Mouse (Mus musculus) midbrain, embryonic 13.5 days (tissue): ENCODE measurements around the gene Wdr48. TPM values are rescaled to one million over a fixed set of nuclear protein-coding genes. Genes with fewer than 3 reads are reported as not detected.

ENCODE experiments used
- ATAC-seq: fragments of 200-750 bp; cut with Nextera tagmentation; 2 replicates; pipeline ENCODE4 v1.8.0; 2017; ENCODE audit warnings: mild to moderate bottlenecking, moderate TSS enrichment, moderate library complexity
- H3K27ac ChIP-seq: fragments of 300-500 bp; sonication (generic); 2 replicates; pipeline ENCODE4 v1.5.1; 2015; ENCODE audit warnings: inconsistent platforms, mild to moderate bottlenecking, moderate library complexity
- H3K27me3 ChIP-seq: fragments of 300-500 bp; sonication (generic); 2 replicates; pipeline ENCODE4 v1.6.1; 2015; ENCODE audit warnings: mild to moderate bottlenecking, inconsistent platforms
- H3K36me3 ChIP-seq: fragments of 300-500 bp; sonication (generic); 2 replicates; pipeline ENCODE4 v1.6.1; 2015; ENCODE audit warnings: mild to moderate bottlenecking, inconsistent platforms
- H3K4me1 ChIP-seq: fragments of 300-500 bp; sonication (generic); replicated peaks from 2 replicates; pipeline ENCODE4 v1.6.1; 2015; ENCODE audit warnings: inconsistent platforms
- H3K4me2 ChIP-seq: fragments of 300-500 bp; sonication (generic); replicated peaks from 2 replicates; pipeline ENCODE4 v1.6.1; 2015; ENCODE audit warnings: moderate library complexity, mild to moderate bottlenecking, inconsistent platforms
- H3K4me3 ChIP-seq: fragments of 300-500 bp; sonication (generic); replicated peaks from 2 replicates; pipeline ENCODE4 v1.5.1; 2015; ENCODE audit warnings: mild to moderate bottlenecking, inconsistent platforms
- H3K9ac ChIP-seq: fragments of 300-500 bp; sonication (generic); replicated peaks from 2 replicates; pipeline ENCODE4 v1.6.1; 2015; ENCODE audit warnings: mild to moderate bottlenecking, inconsistent platforms
- H3K9me3 ChIP-seq: fragments of 300-500 bp; sonication (generic); 2 replicates; pipeline ENCODE4 v1.6.1; 2016; ENCODE audit warnings: mild to moderate bottlenecking, inconsistent platforms
- WGBS: fragments of 180-500 bp; shearing (Covaris S2); methylation state at CpG from one replicate; pipeline ENCODE4 v1.1.7; 2015; 5-methylcytosine and 5-hydroxymethylcytosine counted together
- polyA plus RNA-seq: library from polyadenylated mRNA; unstranded; fragments of >200 nt; fragmentation: Nextera tagmentation; extraction: Ambion mirVana; gene quantifications from 2 replicates; pipeline ENCODE4 v1.2.1, GENCODE M21; 2015

The Wdr48 gene
- polyA plus RNA-seq, 1 experiment from 2014 or later, result 74.5 TPM

DNA sequence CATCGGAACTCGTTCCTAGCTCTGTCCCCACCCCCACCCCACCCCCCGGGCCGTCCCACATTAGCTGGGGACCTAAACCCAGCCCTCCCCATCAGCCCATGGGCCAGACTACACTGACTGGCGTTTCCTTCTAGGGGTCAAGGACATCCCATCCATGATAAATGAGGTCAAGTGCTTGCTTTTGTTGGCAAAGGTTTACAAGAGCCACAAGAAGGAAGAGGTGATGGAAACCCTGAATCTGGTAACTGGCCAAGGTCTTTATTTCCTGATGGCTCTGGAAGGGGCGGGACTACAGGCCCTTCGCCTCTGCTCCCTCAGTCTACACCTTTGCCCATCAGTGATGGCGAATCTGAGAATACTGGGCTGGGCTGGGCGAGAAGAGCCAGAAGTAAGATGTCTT is 64.2 kb downstream of the Wdr48 start:
- Histone ChIP-seq H3K9me3 (no peaks in the 10 kb centered on the region), H3K27me3 (0 out of 2 replicates have a peak, but pooled peaks cover 4% of the 10 kb centered on the region), H3K36me3 (no peaks in the 10 kb centered on the region), H3K4me1 (0 out of 2 replicates have a peak, but pooled peaks cover 5% of the 10 kb centered on the region), H3K27ac (no peak overlapping the region), H3K4me3 (no peak overlapping the region), H3K4me2 (no peak overlapping the region), H3K9ac (no peak overlapping the region)
- ATAC-seq, result no peak
- WGBS, result 83% methylated on average over 9 of the region's 9 CpGs

DNA sequence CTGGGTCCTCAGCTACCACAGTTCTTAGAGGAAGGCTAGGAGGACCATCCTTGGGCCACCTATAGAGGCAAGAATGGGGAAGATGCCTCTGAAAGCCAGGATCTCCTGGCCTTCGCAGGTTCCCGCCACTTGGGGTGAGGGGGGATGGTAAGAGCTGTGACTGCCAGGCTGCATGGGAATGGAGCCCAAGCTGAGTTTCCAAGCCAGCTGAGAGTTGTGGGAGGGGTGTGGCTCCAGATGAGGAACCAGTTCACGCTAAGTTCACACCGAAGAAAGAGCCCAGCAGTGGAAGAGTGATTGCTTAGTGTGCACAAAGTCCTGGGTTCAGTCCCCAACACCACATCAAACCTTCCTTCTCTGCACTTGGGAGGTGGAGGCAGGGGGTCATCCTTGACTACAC is 67.5 kb downstream of the Wdr48 start:
- 0 out of 2 replicates have a peak, but pooled peaks cover 5% of the 10 kb centered on the region for H3K4me1 ChIP-seq
- H3K4me3 ChIP-seq, result no peak overlapping the region
- H3K27me3 ChIP-seq, result 0 out of 2 replicates have a peak, but pooled peaks cover 4% of the 10 kb centered on the region
- no peak overlapping the region for H3K9ac ChIP-seq
- no peak for ATAC-seq
- WGBS, result 91% methylated on average over 4 of the region's 4 CpGs
- H3K4me2 ChIP-seq, result no peak overlapping the region
- H3K27ac ChIP-seq, result no peak overlapping the region
- H3K9me3 ChIP-seq, result no peaks in the 10 kb centered on the region
- no peaks in the 10 kb centered on the region for H3K36me3 ChIP-seq

DNA sequence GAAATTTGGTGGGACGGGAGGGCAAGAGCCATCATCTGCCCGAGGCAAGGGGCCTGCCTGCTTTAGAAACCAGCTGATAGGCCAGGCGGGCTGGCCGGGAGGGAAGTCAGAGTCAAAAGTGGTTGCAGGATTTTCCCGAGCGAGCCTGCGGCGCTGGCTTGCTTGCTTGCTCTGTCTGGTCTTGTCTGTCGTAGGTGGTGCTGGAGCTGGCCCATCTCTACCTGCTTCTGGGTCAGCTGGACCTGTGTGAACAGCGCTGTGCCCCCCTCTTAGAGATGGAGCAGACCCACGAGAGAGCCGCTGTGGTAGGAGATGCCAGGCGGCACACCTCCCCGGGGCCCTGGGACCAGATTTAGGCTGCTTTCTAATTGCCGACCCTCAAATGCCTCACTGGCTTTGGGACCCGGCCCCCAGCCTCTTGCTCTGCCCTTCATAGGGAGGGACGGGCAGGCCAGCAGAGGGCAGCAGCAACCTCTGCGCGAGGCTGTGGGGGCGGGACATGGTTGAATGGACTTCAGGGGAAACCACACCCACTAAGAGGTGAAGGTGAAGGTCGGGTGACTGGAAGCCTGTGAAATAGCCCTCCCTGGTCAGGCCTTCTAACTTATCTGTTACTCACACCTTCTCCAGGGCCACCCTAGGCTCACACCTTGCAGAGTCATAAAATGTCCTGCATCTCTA is 68.4 kb downstream of the Wdr48 start:
- Histone ChIP-seq H3K27ac (no peak overlapping the region), H3K9me3 (no peaks in the 10 kb centered on the region), H3K27me3 (0 out of 2 replicates have a peak, but pooled peaks cover 4% of the 10 kb centered on the region), H3K4me3 (no peak overlapping the region), H3K4me1 (0 out of 2 replicates have a peak, but pooled peaks cover 5% of the 10 kb centered on the region), H3K9ac (no peak overlapping the region; the same call in 1 of the 2 replicates), H3K4me2 (peak overlapping the region; percentile 22; the same call in 1 of the 2 replicates), H3K36me3 (no peaks in the 10 kb centered on the region)
- 11% methylated on average over 21 of the region's 21 CpGs for WGBS
- 0 out of 2 replicates have a peak, but pooled peaks have one; percentile 63 for ATAC-seq

DNA sequence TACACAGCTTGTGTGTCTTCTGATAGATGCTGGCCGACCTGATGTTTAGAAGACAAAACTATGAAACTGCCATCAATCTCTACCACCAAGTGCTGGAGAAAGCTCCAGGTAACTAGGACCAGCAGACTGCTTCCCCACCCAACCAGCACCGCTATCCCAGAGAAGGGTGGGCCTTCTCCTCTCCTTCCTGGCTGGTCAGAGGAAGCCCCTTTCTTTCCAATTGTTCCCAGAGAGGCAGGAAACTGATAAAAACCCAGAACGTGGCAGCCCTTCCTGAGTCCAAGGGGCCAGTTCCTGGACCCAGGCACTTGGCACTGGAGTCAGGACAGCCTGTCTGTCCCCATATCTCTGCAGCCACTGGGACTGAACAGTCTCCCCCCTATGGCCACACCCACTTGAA is 69.5 kb downstream of the Wdr48 start:
- 0 out of 2 replicates have a peak, but pooled peaks cover 5% of the 10 kb centered on the region for H3K4me1 ChIP-seq
- no peak overlapping the region for H3K4me3 ChIP-seq
- H3K9ac ChIP-seq, result no peak overlapping the region
- H3K27ac ChIP-seq, result no peak overlapping the region
- 0 out of 2 replicates have a peak, but pooled peaks cover 4% of the 10 kb centered on the region for H3K27me3 ChIP-seq
- no peak for ATAC-seq
- H3K36me3 ChIP-seq, result no peaks in the 10 kb centered on the region
- no peaks in the 10 kb centered on the region for H3K9me3 ChIP-seq
- H3K4me2 ChIP-seq, result no peak overlapping the region
- 79% methylated on average over 3 of the region's 3 CpGs for whole genome bisulfite sequencing

DNA sequence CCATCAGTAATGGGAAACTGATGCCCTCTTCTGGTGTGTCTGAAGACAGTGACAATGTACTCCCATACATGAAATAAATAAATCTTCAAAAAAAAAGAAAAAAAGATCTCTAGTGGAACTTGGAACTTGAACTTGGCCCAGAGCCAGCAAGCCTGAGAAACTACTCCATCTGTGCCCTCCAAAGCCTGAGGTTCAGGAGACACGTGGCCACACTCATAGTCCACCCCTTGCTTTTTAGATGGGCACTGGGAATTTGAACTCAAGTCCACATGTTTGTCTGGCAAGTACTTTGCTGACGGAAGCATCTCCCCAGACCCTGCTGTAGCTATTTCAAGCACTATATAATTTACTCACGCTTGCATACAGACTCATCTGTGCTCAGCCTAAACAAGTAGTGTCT is 70.5 kb downstream of the Wdr48 start:
- WGBS, result 79% methylated on average over 3 of the region's 3 CpGs

DNA sequence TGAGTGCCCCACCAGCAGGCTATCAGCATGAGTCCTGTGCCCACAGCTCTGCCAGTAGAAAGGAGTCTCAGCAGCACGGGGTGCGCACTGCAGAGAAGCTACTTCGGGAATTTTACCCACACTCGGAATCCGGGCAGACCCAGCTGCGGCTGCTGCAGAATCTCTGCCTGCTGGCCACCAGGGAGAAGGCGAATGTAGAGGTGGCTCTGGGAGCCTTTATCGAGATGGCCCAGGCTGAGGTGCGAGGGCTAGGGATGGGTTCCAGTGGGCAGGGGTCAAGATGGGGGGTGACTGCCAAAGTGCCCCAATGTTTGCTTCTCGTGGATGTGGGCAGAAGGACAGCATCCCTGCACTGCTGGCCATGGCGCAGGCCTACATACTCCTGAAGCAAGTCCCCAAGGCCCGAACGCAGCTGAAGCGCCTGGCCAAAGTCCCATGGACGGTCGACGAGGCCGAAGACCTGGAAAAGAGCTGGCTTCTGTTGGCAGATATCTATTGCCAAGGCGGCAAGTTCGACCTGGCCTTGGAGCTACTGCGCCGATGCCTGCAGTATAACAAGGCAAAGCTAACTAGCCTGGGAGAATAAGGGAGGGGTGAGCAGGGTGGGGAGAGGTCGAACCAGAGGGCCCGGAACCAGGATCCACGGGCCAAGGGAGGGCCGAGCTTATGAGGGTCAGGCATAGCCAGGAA is 71.7 kb downstream of the Wdr48 start:
- Histone ChIP-seq H3K9ac (no peak overlapping the region), H3K9me3 (no peaks in the 10 kb centered on the region), H3K36me3 (no peaks in the 10 kb centered on the region), H3K4me3 (no peak overlapping the region), H3K27me3 (0 out of 2 replicates have a peak, but pooled peaks cover 4% of the 10 kb centered on the region), H3K27ac (no peak overlapping the region), H3K4me2 (no peak overlapping the region), H3K4me1 (peaks cover 15% of the 10 kb centered on the region; the same call in 1 of the 2 replicates)
- 86% methylated on average over 26 of the region's 26 CpGs for WGBS
- ATAC-seq, result no peak

More for the DNA sequence above, 70.5 kb downstream of the Wdr48 start:
- H3K27ac ChIP-seq, result no peak overlapping the region
- no peak overlapping the region for H3K4me3 ChIP-seq
- 0 out of 2 replicates have a peak, but pooled peaks cover 4% of the 10 kb centered on the region for H3K27me3 ChIP-seq
- no peaks in the 10 kb centered on the region for H3K9me3 ChIP-seq
- H3K36me3 ChIP-seq, result no peaks in the 10 kb centered on the region
- no peak for ATAC-seq
- no peak overlapping the region for H3K9ac ChIP-seq
- 0 out of 2 replicates have a peak, but pooled peaks cover 5% of the 10 kb centered on the region for H3K4me1 ChIP-seq
- no peak overlapping the region for H3K4me2 ChIP-seq

DNA sequence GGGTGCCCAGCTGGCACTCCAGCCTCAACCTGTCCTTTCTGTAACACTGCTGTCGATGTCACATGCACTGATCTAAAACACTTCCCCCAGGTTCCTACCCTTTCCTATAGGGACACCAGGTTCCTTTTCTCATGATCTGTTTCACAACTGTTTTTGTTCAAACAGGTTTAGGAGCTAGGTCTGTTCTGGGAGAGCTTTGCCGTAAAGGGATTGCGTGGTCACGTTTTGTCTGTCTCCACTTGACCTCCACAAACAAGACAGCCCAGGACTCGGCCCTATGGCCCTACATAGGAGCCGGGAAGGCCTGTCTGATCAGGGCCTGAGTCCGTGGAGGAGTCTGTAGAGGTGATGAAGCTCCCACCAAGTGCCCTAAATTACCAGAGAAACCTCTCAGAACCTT is 75.1 kb downstream of the Wdr48 start:
- H3K9me3 ChIP-seq, result no peaks in the 10 kb centered on the region
- peaks cover 10% of the 10 kb centered on the region; the same call in 1 of the 2 replicates for H3K4me1 ChIP-seq
- H3K4me2 ChIP-seq, result no peak overlapping the region
- H3K4me3 ChIP-seq, result no peak overlapping the region
- 78% methylated on average over 7 of the region's 7 CpGs for WGBS
- no peak overlapping the region for H3K27ac ChIP-seq
- no peak for ATAC-seq
- no peaks in the 10 kb centered on the region for H3K27me3 ChIP-seq
- H3K36me3 ChIP-seq, result no peaks in the 10 kb centered on the region
- H3K9ac ChIP-seq, result no peak overlapping the region

DNA sequence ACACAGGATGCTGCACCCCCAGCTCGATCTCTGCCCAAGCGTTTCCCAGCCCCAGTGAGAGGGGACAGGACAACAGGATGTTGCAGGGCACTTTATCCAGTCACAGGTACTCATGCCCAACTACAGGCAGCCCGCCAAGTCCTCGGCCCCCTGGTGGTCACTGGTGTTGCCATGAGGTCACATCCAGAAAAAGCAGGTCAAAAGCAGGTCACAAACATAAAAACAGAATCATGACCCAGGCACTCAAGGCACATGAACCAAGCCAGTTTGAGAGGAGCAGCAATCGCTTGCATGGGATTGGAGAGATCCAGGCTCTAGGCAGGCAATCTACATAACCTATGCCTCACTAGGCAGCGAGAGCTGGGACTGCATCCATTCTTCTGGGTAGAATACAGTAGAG is 75.5 kb downstream of the Wdr48 start:
- peaks cover 10% of the 10 kb centered on the region; the same call in 1 of the 2 replicates for H3K4me1 ChIP-seq
- H3K4me2 ChIP-seq, result no peak overlapping the region
- ATAC-seq, result no peak; the same call in 1 of the 2 replicates
- no peak overlapping the region for H3K4me3 ChIP-seq
- no peaks in the 10 kb centered on the region for H3K9me3 ChIP-seq
- H3K27ac ChIP-seq, result peak overlapping the region; percentile 21; the same call in 1 of the 2 replicates
- 47% methylated on average over 6 of the region's 6 CpGs for WGBS
- H3K9ac ChIP-seq, result no peak overlapping the region
- no peaks in the 10 kb centered on the region for H3K36me3 ChIP-seq
- no peaks in the 10 kb centered on the region for H3K27me3 ChIP-seq

DNA sequence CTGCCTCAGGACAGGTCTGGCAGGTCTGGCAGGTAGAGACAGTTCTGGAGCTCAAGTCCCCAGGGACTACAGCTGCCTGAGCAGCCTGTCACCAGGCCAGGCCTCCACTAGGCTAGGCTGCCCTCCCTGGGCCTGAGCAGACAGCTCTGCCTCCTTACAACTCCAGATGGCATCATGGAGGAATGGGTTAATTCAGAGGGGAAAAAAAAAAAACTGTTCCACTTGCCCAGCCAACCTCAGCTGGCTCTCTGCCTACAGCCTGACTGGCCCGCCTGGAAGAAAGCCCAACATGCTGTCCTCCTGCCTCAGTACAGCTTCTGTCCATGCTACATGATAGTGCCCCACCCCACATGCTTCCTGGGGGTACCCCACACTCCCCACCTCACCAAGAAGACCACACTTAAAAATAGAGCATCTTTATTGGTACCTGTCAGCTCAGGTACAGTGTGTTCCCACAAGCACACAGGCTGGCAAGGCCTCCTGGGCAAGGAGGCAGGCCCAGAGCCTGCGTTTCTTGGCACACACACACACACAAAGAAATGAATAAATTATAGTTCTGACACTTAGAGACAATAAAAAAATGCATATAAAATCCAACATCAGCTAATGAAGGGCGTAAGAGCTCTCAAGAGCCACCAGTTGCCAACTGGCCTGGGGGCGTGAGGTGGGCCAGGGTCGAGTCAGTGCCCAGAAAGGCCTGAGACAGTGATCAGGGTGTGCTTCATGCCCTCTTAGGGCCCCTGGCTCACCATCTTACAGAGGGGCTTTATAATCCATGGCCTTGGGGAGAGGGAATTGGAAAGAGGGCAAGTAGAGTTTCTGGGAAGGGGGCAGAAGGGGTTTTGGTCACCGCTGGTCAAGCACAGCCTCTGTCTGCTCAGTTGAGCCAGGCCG is 76.3 kb downstream of the Wdr48 start:
- Histone ChIP-seq H3K9me3 (no peaks in the 10 kb centered on the region), H3K36me3 (no peaks in the 10 kb centered on the region), H3K9ac (0 out of 2 replicates have a peak overlapping the region, but pooled peaks have one; percentile 15), H3K4me1 (peaks cover 10% of the 10 kb centered on the region; the same call in 1 of the 2 replicates), H3K27me3 (no peaks in the 10 kb centered on the region), H3K27ac (peak overlapping the region; percentile 49), H3K4me2 (no peak overlapping the region), H3K4me3 (no peak overlapping the region)
- 75% methylated on average over 7 of the region's 7 CpGs for WGBS
- peak; percentile 65 for ATAC-seq

DNA sequence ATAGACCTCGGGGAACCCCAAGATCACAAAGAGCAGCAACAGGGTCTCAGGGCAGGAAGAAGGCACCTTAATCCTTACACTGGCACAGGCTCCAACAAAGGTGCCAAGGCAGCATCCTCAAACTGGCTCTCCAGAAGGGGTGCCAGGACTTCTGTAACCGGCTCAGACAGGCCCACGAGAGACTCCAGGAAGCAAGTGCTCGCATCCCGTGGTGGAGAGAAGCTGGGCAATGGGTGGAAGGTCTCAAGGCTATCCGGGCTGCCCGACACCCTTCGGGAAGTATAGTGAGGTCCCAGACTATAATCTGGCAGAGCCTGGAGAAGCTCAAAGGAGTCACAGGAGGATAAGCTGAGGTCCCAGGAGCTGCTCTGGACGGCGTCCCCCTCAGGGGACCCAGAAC is 77.5 kb downstream of the Wdr48 start:
- ATAC-seq, result no peak
- Histone ChIP-seq H3K27ac (no peak overlapping the region), H3K36me3 (no peaks in the 10 kb centered on the region), H3K9me3 (no peaks in the 10 kb centered on the region), H3K4me3 (no peak overlapping the region), H3K4me2 (no peak overlapping the region), H3K4me1 (peaks cover 10% of the 10 kb centered on the region; the same call in 1 of the 2 replicates), H3K27me3 (no peaks in the 10 kb centered on the region), H3K9ac (no peak overlapping the region)
- 92% methylated on average over 10 of the region's 10 CpGs for WGBS

DNA sequence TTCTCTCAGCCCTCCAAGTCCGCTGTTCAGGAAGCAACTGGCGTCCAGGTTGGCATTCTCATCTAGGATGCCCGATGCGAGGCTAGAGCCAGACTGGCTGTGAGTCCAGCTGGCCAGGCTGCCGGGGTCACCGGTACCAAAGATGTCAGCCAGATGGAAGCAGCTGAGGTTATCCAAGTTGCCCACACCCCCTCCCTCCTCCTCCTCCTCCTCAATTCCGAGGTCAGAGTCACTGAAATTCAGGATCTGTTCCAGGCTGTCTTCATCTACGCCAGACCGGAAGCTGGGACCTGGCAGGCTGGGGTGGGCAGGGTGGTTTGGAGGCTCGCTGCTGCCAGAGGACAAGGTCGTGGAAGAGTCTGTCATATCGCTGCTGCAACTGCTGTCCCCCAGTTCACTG is 77.9 kb downstream of the Wdr48 start:
- H3K27me3 ChIP-seq, result no peaks in the 10 kb centered on the region
- no peak for ATAC-seq
- H3K9me3 ChIP-seq, result no peaks in the 10 kb centered on the region
- H3K4me1 ChIP-seq, result peaks cover 13% of the 10 kb centered on the region
- H3K4me2 ChIP-seq, result no peak overlapping the region
- H3K36me3 ChIP-seq, result no peaks in the 10 kb centered on the region
- H3K4me3 ChIP-seq, result no peak overlapping the region
- no peak overlapping the region for H3K27ac ChIP-seq
- 90% methylated on average over 12 of the region's 12 CpGs for WGBS
- no peak overlapping the region for H3K9ac ChIP-seq
